Mouse (Mus musculus) kidney, postnatal 10 days (tissue): ENCODE measurements around the gene Pah.

ENCODE experiments used
- DNase-seq: peaks from one replicate; pipeline ENCODE4 v3.0.0; 2021; ENCODE audit warnings: mixed read lengths

The Pah gene

GRCm38 (mm10) chr10:87508581-87508980 lies 13.0 kb upstream of the Pah start:
- no peak for DNase-seq

- DNase-seq: peak; percentile 37
These were observed 8.5 kb upstream of the Pah start for GRCm38 (mm10) chr10:87513052-87513451.

GRCm38 (mm10) chr10:87518585-87518984 lies 3.0 kb upstream of the Pah start:
- peak; percentile 10 for DNase-seq

- peak; percentile 10 for DNase-seq
These were observed 1.0 kb upstream of the Pah start for GRCm38 (mm10) chr10:87520401-87521116.

- no peak for DNase-seq
These were observed 12.6 kb downstream of the Pah start for GRCm38 (mm10) chr10:87534172-87534571.

- DNase-seq: no peak
These were observed 24.2 kb downstream of the Pah start for GRCm38 (mm10) chr10:87545759-87546158.

GRCm38 (mm10) chr10:87546299-87547234 lies 25.0 kb downstream of the Pah start:
- DNase-seq: no peak

GRCm38 (mm10) chr10:87552726-87553125 lies 31.1 kb downstream of the Pah start:
- DNase-seq: peak; percentile 39

GRCm38 (mm10) chr10:87556441-87556840 lies 34.8 kb downstream of the Pah start:
- DNase-seq: no peak

GRCm38 (mm10) chr10:87563818-87564217 lies 42.2 kb downstream of the Pah start:
- no peak for DNase-seq

GRCm38 (mm10) chr10:87565712-87566111 lies 44.1 kb downstream of the Pah start:
- no peak for DNase-seq

GRCm38 (mm10) chr10:87572500-87572899 lies 50.9 kb downstream of the Pah start:
- no peak for DNase-seq

GRCm38 (mm10) chr10:87586696-87587095 lies 65.1 kb downstream of the Pah start:
- DNase-seq: peak; percentile 78

- DNase-seq: no peak
These were observed 72.3 kb downstream of the Pah start for GRCm38 (mm10) chr10:87593916-87594315.

GRCm38 (mm10) chr10:87596361-87597074 lies 74.9 kb downstream of the Pah start:
- DNase-seq: peak; percentile 58

- DNase-seq: no peak
These were observed 75.6 kb downstream of the Pah start for GRCm38 (mm10) chr10:87597075-87597677.

GRCm38 (mm10) chr10:87602151-87602550 lies 80.6 kb downstream of the Pah start:
- no peak for DNase-seq

GRCm38 (mm10) chr10:87625196-87625595 lies 103.6 kb downstream of the Pah start:
- DNase-seq: no peak
